Mouse (Mus musculus) embryonic fibroblast, embryonic 13.5 days (primary cell): Measurements from ENCODE around the gene 1810037I17Rik. TPM values are rescaled to one million over a fixed set of nuclear protein-coding genes. Genes with fewer than 3 reads are reported as not detected.
A peak's percentile ranks its signal among the peaks of the same experiment; 100 is the strongest.
"Not testable (repeated sequence)": the region's sequence is repeated elsewhere in the genome, so short reads cannot be mapped to it uniquely, and the experiment has no call there.

ENCODE experiments used
- H3K27ac ChIP-seq: 2 replicates; pipeline ENCODE4 v1.5.1; 2012; ENCODE audit warnings: low read length, control low read depth, inconsistent platforms; ENCODE audit not compliant: insufficient read depth
- H3K4me1 ChIP-seq: 2 replicates; pipeline ENCODE4 v1.6.1; 2011; ENCODE audit warnings: low read length; ENCODE audit not compliant: control insufficient read depth, insufficient read depth
- H3K4me3 ChIP-seq: 2 replicates; pipeline ENCODE4 v1.5.1; 2011; ENCODE audit warnings: mild to moderate bottlenecking, control low read depth, low read length; ENCODE audit not compliant: insufficient read depth
- CTCF ChIP-seq: IDR thresholded peaks from 2 replicates; pipeline ENCODE4 v1.5.1; 2011; ENCODE audit warnings: mild to moderate bottlenecking, control low read depth, low read length, moderate library complexity, borderline replicate concordance; ENCODE audit not compliant: insufficient read depth
- POLR2A ChIP-seq: IDR thresholded peaks from 2 replicates; pipeline ENCODE4 v1.6.1; 2011; ENCODE audit warnings: low read depth, mild to moderate bottlenecking, control low read depth, low read length, moderate library complexity
- polyA plus RNA-seq: library from polyadenylated mRNA; stranded (reverse); fragments of >200 nt; gene quantifications from 2 replicates; pipeline ENCODE4 v1.2.4, GENCODE M21; 2011; ENCODE audit warnings: low read depth; ENCODE audit not compliant: missing spikeins, insufficient read length

Gene 1810037I17Rik
- polyA plus RNA-seq, 1 experiment, result 72.3 TPM

DNA sequence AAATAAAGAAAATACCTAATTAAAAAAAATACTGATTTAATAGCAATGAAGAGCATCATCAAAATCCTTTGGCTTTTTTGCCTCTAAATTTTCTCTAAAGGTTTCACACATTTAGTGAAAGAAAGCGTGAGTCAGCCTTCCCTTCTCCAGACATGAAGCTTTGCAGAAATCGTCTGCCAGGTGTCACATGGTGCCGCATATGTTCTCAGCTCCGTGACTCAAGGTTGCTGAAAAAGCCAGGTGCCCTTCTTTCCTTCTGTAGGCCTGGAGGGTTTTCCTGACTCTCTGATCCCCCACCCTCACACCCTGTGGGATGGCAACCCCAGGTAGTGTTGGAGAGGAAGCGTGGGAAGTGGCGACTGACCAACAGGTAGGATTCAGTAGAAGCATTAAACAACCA, 5.7 kb downstream of the 1810037I17Rik start:
- Histone ChIP-seq H3K27ac (no peak overlapping the region), H3K4me3 (no peak overlapping the region), H3K4me1 (peaks cover 6% of the 10 kb centered on the region; the same call in 1 of the 2 replicates)
- no peak for TF ChIP-seq POLR2A
- TF ChIP-seq CTCF, result no peak

DNA sequence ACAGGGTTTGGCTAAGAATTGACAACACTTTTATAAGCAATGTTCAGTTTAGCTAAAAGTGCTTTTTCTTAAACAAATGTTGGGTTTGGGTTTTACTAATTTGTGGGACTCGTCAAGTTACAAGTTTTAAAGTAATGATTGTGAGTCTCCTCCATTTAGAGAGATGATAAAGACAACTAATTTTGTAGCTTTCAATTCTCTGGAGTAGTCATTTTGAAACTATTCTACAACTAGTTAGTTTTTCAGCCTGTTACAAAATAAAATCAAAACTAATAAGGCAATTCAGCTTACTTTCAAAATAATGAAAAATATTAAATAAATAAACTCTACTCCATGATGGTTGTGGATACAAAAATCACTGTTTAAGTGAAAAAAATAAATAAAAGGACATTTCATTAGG, 8.5 kb downstream of the 1810037I17Rik start:
- Histone ChIP-seq H3K4me3 (no peak overlapping the region), H3K4me1 (no peaks in the 10 kb centered on the region), H3K27ac (no peak overlapping the region)
- TF ChIP-seq CTCF (no peak), POLR2A (no peak)

DNA sequence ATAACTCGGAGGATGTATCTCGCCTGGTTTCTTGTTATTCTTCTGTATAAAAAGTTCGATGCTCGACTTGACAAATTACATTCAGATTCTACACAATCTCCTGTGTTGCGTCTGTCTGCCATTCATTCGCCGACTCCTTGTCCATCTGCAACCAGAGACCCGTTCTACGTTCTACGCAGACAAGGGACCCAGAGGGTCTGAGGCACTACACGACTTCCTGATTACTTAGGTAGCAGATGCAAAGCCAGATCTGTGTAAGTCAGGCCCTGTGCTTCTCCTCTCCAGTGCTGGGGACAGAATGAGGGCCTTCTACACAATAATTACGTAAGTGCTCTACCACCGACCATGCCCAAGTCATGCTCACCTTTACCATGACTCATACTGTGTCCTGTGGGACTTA, 13.2 kb downstream of the 1810037I17Rik start:
- not testable (repeated sequence) for H3K27ac ChIP-seq, H3K4me1 ChIP-seq, H3K4me3 ChIP-seq

DNA sequence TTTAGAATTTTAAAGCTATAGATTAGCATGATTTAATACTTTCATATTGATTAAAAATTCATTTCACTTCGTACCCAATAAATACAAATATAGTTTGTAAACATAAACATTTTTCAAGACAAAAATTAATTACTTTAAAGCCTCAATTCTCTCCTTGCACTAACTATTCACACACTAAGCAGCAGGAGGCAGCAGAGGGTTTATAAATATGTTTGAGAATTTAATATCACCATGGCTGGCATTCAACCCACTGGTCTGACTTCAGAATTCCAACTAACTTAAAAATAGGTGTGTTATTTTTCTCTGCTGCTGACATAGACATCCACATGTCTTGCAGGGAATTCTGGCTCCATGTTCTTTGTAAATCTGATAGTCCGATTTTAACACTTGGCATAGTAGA, 15.2 kb downstream of the 1810037I17Rik start:
- TF ChIP-seq CTCF (no peak), POLR2A (no peak)
- H3K27ac ChIP-seq, result no peak overlapping the region
- H3K4me1 ChIP-seq, result 0 out of 2 replicates have a peak, but pooled peaks cover 2% of the 10 kb centered on the region
- no peak overlapping the region for H3K4me3 ChIP-seq

DNA sequence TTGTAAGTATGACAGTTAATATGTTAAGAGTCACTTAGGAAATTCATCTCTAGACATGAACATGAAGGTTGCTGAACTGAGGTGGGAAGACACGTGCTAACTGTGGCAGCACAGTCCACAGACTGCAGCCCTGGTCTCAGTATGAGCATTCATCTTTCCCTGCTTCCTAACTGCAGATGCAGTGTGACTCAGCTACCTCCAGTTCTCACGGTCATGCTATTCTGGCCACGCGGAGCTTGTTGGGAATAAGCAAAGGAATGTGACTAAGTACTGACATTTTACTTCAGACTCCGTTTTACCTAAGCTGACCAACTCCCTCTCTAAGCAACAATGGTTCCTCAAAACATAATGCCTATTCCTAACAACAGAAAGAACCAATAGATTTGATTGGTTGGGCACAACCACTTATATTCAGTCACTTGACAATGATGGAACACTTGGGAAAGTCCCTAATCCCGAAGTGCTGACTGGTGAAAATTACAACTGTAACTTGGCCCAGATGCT, 19.4 kb downstream of the 1810037I17Rik start:
- Histone ChIP-seq H3K4me3 (no peak overlapping the region), H3K27ac (peak overlapping the region; percentile 43), H3K4me1 (0 out of 2 replicates have a peak, but pooled peaks cover 2% of the 10 kb centered on the region)
- TF ChIP-seq POLR2A, result no peak
- no peak for TF ChIP-seq CTCF

DNA sequence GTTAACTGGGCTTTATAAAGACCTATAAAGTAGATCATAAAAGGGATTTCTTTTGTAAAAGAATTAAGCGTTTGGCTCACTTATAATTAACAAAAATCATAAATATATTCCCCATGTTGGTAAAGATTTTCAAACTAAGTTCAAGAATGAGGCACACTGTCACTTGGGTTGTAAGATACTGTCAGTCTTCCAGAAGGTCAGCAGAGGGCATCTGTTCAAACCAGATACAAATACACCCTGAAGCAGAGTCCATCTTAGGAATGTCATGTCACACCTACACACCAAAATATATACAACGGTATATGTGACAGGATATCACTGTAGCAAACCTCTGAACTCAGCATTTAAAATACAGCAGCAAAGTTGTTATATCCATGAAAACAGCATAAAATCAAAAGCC, 26.1 kb downstream of the 1810037I17Rik start:
- no peak overlapping the region for H3K4me3 ChIP-seq
- no peaks in the 10 kb centered on the region for H3K4me1 ChIP-seq
- no peak for TF ChIP-seq CTCF
- no peak for TF ChIP-seq POLR2A
- no peak overlapping the region for H3K27ac ChIP-seq

DNA sequence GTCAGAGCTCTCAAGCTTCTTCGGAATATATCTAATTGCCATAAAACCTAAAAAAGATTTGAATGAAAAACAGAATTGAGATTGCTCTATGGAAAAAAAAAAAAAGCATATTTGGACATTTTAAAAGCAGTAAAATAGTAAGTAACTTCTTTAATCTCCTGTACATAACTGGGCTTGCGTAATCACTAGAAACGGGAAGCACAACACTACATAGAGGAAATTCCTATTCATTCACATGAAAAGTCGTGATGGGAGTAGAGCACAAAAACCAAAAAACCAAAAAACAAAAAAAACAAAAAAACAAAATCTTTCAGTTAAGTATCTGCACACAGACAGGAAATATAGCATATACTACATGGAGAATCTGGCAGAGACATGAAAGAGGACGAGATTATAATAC, 40.3 kb downstream of the 1810037I17Rik start:
- Histone ChIP-seq H3K4me1 (no peaks in the 10 kb centered on the region), H3K27ac (no peak overlapping the region), H3K4me3 (no peak overlapping the region)
- no peak for TF ChIP-seq POLR2A
- TF ChIP-seq CTCF, result no peak

DNA sequence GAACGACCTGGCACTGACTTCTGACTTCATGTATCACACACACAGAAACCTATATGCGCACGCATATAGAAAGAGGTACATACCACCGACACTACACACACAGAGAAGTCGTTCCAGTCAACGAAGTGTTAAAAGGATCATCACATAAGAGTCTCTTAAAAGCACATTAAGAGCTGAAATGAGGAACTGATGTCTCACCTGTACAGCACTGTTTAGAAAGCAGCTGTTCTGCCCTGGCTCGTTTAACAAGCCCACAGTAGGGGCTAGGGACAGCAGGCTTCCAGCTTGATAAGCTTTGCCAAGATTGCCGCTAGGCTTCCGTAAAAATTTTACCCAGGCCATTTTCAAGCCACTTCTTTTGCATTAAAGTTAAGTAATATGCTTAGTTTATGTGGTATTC, 44.4 kb downstream of the 1810037I17Rik start:
- Histone ChIP-seq H3K4me3 (no peak overlapping the region), H3K4me1 (no peaks in the 10 kb centered on the region), H3K27ac (no peak overlapping the region)
- TF ChIP-seq POLR2A, result no peak
- no peak for TF ChIP-seq CTCF

DNA sequence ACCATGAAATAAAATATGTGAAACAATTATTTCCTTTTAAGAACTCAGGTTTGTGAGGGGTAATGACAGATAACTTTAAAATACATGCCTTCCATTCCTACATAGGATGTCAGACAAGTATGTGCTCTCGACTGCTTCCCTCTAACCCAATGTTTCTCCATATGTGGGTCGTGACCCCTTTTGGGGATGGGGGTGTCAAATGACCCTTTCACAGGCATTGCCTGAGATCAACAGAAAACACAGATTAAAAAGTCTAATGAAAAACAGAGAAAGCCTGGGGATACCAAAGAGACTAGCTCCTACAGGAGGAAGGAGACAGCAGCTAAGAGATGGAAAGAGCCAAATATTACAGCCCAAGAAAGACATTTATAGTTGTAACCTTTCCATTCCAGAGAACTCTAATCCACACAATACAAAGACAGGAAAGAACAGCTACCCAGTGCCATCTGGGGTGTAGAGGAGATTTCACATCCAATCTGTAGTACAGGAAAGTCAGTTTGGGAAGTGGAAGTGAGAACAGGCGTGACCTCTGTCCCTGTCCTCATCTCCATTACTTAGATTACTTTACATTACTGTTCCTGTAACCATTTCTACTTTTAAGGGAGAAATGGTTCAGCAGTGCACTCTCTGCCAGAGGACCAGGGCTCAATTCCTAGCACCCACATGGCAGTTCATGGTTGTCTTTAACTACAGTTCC, 48.3 kb downstream of the 1810037I17Rik start:
- Histone ChIP-seq H3K4me3 (no peak overlapping the region), H3K4me1 (no peaks in the 10 kb centered on the region), H3K27ac (no peak overlapping the region)
- TF ChIP-seq CTCF (no peak), POLR2A (no peak)

DNA sequence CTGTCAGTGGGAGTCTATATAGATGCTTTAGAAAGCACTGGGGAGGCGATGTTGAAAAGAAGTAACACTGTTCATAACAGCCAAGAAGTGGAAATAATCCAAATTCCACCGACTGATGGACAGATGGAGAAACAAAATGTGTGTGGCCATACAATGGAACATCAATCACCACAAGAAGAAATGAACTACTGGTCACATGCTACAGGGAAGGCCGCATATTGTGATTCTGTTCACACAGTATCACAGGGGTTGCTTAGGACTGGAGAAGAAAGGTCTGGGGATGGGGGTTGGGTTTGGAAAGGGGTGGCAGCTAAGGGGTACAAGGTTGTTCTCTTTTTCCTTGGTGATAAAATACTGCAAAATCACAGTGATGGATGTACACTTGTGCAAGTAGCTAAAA, 50.8 kb downstream of the 1810037I17Rik start:
- no peaks in the 10 kb centered on the region for H3K4me1 ChIP-seq
- no peak overlapping the region for H3K27ac ChIP-seq
- no peak for TF ChIP-seq POLR2A
- no peak overlapping the region for H3K4me3 ChIP-seq
